Mouse (Mus musculus): Measurements from ENCODE around the gene Gm49450. TPM values are rescaled to one million over a fixed set of nuclear protein-coding genes. Genes with fewer than 3 reads are reported as not detected.

Gm49450 gene
- polyA plus RNA-seq, 1 experiment from 2014 or later, result not detected

- peak overlapping the region; percentile 97 for H3K4me2 ChIP-seq
- H3K36me3 ChIP-seq, result no peaks in the 10 kb centered on the region
- H3K27me3 ChIP-seq, result peaks cover 96% of the 10 kb centered on the region
- ATAC-seq (ENCODE audit: insufficient number of reproducible peaks, insufficient read depth, low FRiP score, low TSS enrichment, low read depth), result no peak
- peaks cover 41% of the 10 kb centered on the region for H3K4me1 ChIP-seq (replicated peaks)
- peak overlapping the region; percentile 51 for H3K4me3 ChIP-seq (replicated peaks)
- no peak overlapping the region for H3K27ac ChIP-seq
- H3K9ac ChIP-seq (replicated peaks), result peak overlapping the region; percentile 58; the same call in 1 of the 2 replicates
- H3K9me3 ChIP-seq, result no peaks in the 10 kb centered on the region
- 2% methylated on average over 38 of the region's 38 CpGs for WGBS
Observed at GRCm38 (mm10) chr15:98894746-98895634, 58.4 kb downstream of the Gm49450 start.

DNA sequence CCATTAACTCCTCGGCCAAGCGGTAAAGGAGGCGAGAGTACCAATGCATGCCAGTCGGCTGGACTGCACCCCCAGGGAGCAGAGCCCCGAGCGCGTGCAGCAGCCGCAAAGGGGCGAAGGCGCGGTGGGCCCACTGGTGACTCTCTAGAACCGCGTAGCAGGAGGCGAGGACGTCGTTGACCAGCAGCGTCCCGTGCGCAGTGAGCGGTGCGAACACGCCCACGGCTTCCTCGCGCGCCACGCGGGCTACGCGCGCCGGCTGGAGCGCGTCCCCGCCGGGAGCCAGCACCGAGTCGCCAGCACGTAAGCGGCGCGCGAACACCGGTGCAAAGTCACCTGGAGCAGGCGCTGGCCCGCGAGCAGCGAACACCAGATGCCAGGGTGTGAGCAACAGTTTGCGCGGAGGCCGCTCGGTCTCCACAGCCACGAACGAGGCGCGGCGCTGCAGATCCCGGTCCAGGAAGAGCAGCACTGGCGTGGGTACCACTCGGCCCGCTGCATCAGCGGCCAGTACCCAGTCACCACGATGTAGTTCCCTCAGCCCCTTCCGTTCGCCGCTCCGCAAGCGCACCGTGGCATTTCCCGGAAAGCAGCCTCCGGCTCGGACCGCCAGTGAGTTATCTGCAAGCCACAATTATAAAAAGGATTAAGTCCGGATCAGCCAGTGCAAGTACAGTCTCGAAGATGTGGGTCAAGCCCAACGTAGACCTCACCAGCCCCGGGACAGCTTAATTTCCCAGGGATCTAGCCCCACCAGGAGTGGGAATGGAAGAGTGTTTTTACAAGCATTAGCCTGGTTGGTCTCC is 59.2 kb downstream of the Gm49450 start, which contains the start of gene Rhebl1:
Gene Rhebl1 (minus strand): TSS at position 601 of the 806 bp plus-strand sequence.
- Histone ChIP-seq H3K36me3 (no peaks in the 10 kb centered on the region), H3K4me2 (peak within 1 kb of the TSS; percentile 97), H3K4me3 (replicated peaks) (peak within 1 kb of the TSS; percentile 51), H3K9ac (replicated peaks) (peak within 1 kb of the TSS; percentile 60), H3K27ac (no peak within 1 kb of the TSS), H3K4me1 (replicated peaks) (peaks cover 41% of the 10 kb centered on the region), H3K27me3 (peaks cover 87% of the 10 kb centered on the region), H3K9me3 (no peaks in the 10 kb centered on the region)
- WGBS, result under 1% methylated on average over 77 of the region's 77 CpGs
- ATAC-seq (ENCODE audit: insufficient number of reproducible peaks, insufficient read depth, low FRiP score, low TSS enrichment, low read depth), result no peak

DNA sequence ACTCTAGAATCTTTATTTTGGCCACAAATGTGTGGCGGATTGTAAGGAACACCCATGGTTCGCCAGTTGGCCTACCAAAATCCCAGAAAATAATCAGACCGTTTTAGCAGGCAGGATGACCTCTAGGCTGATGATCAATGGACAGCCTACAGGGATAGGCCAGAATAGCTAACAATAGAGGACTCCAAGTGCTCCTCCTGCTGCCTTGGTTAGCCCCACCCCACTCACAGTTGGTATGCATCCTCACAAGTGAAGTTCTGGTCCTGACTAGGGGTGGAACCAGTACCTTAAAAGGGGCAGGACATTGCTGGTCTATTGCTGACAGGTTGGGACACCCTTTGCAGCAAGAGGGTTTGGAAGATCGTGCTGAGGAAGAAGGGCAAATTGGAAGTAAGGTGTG is 60.3 kb downstream of the Gm49450 start:
- peaks cover 35% of the 10 kb centered on the region for H3K4me1 ChIP-seq (replicated peaks)
- WGBS, result 52% methylated on average over 4 of the region's 4 CpGs
- peaks cover 76% of the 10 kb centered on the region for H3K27me3 ChIP-seq
- ATAC-seq (ENCODE audit: insufficient number of reproducible peaks, insufficient read depth, low FRiP score, low TSS enrichment, low read depth), result no peak
- no peak overlapping the region for H3K4me2 ChIP-seq
- no peaks in the 10 kb centered on the region for H3K9me3 ChIP-seq
- H3K27ac ChIP-seq, result no peak overlapping the region
- no peak overlapping the region for H3K4me3 ChIP-seq (replicated peaks)
- H3K36me3 ChIP-seq, result no peaks in the 10 kb centered on the region
- H3K9ac ChIP-seq (replicated peaks), result no peak overlapping the region

GRCm38 (mm10) chr15:98891907-98892606 is 61.3 kb downstream of the Gm49450 start:
- H3K27ac ChIP-seq, result no peak overlapping the region
- no peak overlapping the region for H3K9ac ChIP-seq (replicated peaks)
- 46% methylated on average over 6 of the region's 6 CpGs for WGBS
- ATAC-seq (ENCODE audit: insufficient number of reproducible peaks, insufficient read depth, low FRiP score, low TSS enrichment, low read depth), result 0 out of 2 replicates have a peak, but pooled peaks have one; percentile 12
- no peaks in the 10 kb centered on the region for H3K36me3 ChIP-seq
- H3K27me3 ChIP-seq, result peaks cover 70% of the 10 kb centered on the region
- H3K9me3 ChIP-seq, result no peaks in the 10 kb centered on the region
- peaks cover 26% of the 10 kb centered on the region for H3K4me1 ChIP-seq (replicated peaks)
- H3K4me3 ChIP-seq (replicated peaks), result no peak overlapping the region
- H3K4me2 ChIP-seq, result no peak overlapping the region

DNA sequence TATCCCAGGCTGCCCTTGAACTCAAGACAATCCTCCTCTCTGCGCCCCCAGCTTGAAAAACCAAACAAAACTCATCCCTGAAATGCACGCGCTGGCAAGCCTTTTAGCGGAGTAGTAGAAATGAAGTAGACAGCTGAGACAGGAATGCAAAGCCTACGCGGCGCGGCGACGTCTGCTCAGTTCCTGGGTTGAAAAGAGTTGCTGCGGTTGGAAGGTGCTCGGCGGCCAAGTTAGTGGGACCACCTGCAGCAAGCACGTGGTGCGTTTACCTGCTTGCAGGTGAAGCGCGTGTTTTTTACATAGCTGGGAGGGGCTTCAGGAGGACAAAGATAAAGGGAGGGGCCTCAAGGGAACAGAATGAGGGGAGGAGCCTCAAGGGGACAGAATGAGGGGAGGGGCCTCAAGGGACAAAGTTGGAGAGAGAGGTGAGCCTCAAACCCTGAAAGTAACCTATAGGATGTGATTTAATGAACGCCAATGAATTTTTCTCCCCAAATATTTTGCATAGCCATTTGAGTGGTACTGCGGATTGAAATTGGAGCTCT is 62.1 kb downstream of the Gm49450 start:
- H3K27me3 ChIP-seq, result peaks cover 62% of the 10 kb centered on the region
- H3K9me3 ChIP-seq, result no peaks in the 10 kb centered on the region
- H3K4me1 ChIP-seq (replicated peaks), result peaks cover 25% of the 10 kb centered on the region
- H3K36me3 ChIP-seq, result no peaks in the 10 kb centered on the region
- no peak overlapping the region for H3K27ac ChIP-seq
- H3K9ac ChIP-seq (replicated peaks), result no peak overlapping the region
- H3K4me2 ChIP-seq, result peak overlapping the region; percentile 23; the same call in 1 of the 2 replicates
- H3K4me3 ChIP-seq (replicated peaks), result no peak overlapping the region; the same call in 1 of the 2 replicates
- 12% methylated on average over 19 of the region's 19 CpGs for WGBS
- no peak for ATAC-seq (ENCODE audit: insufficient number of reproducible peaks, insufficient read depth, low FRiP score, low TSS enrichment, low read depth)

DNA sequence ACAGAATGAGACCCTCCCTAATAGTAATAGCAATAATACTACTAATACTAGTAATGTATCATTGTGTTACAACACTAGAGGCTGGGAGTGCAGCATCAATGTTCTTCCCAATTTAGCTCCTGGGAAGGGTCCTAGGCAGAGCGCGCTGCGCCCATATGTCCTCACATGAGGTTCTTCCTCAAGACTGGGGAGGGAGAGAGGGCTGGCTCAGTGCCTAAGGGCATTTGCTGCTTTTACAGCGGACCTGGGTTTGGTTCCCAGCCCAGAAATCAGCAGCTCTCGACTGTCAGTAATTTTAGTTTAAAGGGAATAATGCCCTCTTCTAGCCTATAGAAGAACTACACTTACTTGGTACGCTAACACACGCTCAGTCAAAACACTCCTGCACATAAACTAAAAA is 65.8 kb downstream of the Gm49450 start:
- Histone ChIP-seq H3K27me3 (peaks cover 24% of the 10 kb centered on the region), H3K4me1 (replicated peaks) (no peaks in the 10 kb centered on the region), H3K9me3 (no peaks in the 10 kb centered on the region), H3K9ac (replicated peaks) (no peak overlapping the region), H3K27ac (no peak overlapping the region), H3K36me3 (no peaks in the 10 kb centered on the region), H3K4me2 (no peak overlapping the region), H3K4me3 (replicated peaks) (no peak overlapping the region)
- WGBS, result 81% methylated on average over 7 of the region's 7 CpGs
- no peak for ATAC-seq (ENCODE audit: insufficient number of reproducible peaks, insufficient read depth, low FRiP score, low TSS enrichment, low read depth)

- H3K27me3 ChIP-seq, result peaks cover 17% of the 10 kb centered on the region
- 63% methylated on average over 8 of the region's 8 CpGs for WGBS
- no peak; the same call in 1 of the 2 replicates for ATAC-seq (ENCODE audit: insufficient number of reproducible peaks, insufficient read depth, low FRiP score, low TSS enrichment, low read depth)
- no peaks in the 10 kb centered on the region for H3K36me3 ChIP-seq
- no peak overlapping the region for H3K4me2 ChIP-seq
- no peaks in the 10 kb centered on the region for H3K9me3 ChIP-seq
- H3K9ac ChIP-seq (replicated peaks), result no peak overlapping the region
- no peak overlapping the region for H3K27ac ChIP-seq
- H3K4me1 ChIP-seq (replicated peaks), result no peaks in the 10 kb centered on the region
- no peak overlapping the region for H3K4me3 ChIP-seq (replicated peaks)
Observed at GRCm38 (mm10) chr15:98886667-98887387, 66.5 kb downstream of the Gm49450 start.

DNA sequence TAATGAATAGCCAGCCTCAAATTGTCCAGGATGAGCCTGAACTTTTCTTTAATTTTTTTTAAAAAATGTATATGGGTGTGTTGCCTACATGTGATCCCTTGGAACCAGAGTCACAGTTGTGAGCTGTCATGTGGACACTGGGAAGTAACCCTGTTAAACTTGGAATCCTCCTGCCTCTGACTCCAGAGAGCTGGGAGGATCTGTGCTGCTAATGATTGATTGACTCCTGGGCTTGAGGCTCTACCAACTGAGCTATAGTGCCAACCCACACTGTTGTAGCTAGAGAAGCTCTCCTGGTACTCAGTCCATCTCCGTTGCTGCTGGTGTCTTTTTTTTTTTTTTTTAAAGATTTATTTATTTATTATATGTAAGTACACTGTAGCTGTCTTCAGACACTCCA is 69.2 kb downstream of the Gm49450 start:
- H3K9ac ChIP-seq (replicated peaks), result no peak overlapping the region
- 89% methylated on average over 1 of the region's 1 CpGs for WGBS
- no peak overlapping the region for H3K4me2 ChIP-seq
- no peak for ATAC-seq (ENCODE audit: insufficient number of reproducible peaks, insufficient read depth, low FRiP score, low TSS enrichment, low read depth)
- no peak overlapping the region for H3K27ac ChIP-seq
- H3K36me3 ChIP-seq, result no peaks in the 10 kb centered on the region
- H3K27me3 ChIP-seq, result 0 out of 2 replicates have a peak, but pooled peaks cover 3% of the 10 kb centered on the region
- H3K4me3 ChIP-seq (replicated peaks), result no peak overlapping the region
- H3K4me1 ChIP-seq (replicated peaks), result peaks cover 13% of the 10 kb centered on the region
- H3K9me3 ChIP-seq, result no peaks in the 10 kb centered on the region

GRCm38 (mm10) chr15:98883661-98884060 is 69.7 kb downstream of the Gm49450 start:
- ATAC-seq (ENCODE audit: insufficient number of reproducible peaks, insufficient read depth, low FRiP score, low TSS enrichment, low read depth), result no peak
- Histone ChIP-seq H3K36me3 (no peaks in the 10 kb centered on the region), H3K9ac (replicated peaks) (no peak overlapping the region), H3K4me2 (no peak overlapping the region), H3K27me3 (0 out of 2 replicates have a peak, but pooled peaks cover 3% of the 10 kb centered on the region), H3K9me3 (no peaks in the 10 kb centered on the region), H3K4me1 (replicated peaks) (peaks cover 13% of the 10 kb centered on the region), H3K4me3 (replicated peaks) (no peak overlapping the region), H3K27ac (no peak overlapping the region)

Measured in limb, embryonic 12.5 days (tissue).